Mouse (Mus musculus): ENCODE data around the gene Rnf225. TPM values are rescaled to one million over a fixed set of nuclear protein-coding genes. Genes with fewer than 3 reads are reported as not detected.
"Not testable (repeated sequence)": the region's sequence is repeated elsewhere in the genome, so short reads cannot be mapped to it uniquely, and the experiment has no call there.

Gene Rnf225
- polyA plus RNA-seq, 1 experiment: 0.20 TPM

- 70% methylated on average over 7 of the region's 7 CpGs for WGBS
- DNase-seq (ENCODE audit: low read depth, low spot score): no peak
Measured at GRCm38 (mm10) chr7:12926316-12926715, 900 bp upstream of the Rnf225 start.

GRCm38 (mm10) chr7:12927693-12928589 is 725 bp downstream of the Rnf225 start:
- no peak for DNase-seq (ENCODE audit: low read depth, low spot score)
- WGBS: 6% methylated on average over 65 of the region's 65 CpGs

- 76% methylated on average over 4 of the region's 4 CpGs for WGBS
- no peak for DNase-seq (ENCODE audit: low read depth, low spot score)
Measured at GRCm38 (mm10) chr7:12933615-12934140, 6.5 kb downstream of the Rnf225 start.

GRCm38 (mm10) chr7:12934808-12935207 is 7.6 kb downstream of the Rnf225 start:
- WGBS: 70% methylated on average over 3 of the region's 3 CpGs
- no peak for DNase-seq (ENCODE audit: low read depth, low spot score)

GRCm38 (mm10) chr7:12937254-12937803 is 10.1 kb downstream of the Rnf225 start:
- DNase-seq (ENCODE audit: low read depth, low spot score): not testable (repeated sequence)
- 96% methylated on average over 4 of the region's 4 CpGs for WGBS

- DNase-seq (ENCODE audit: low read depth, low spot score): no peak
- WGBS: 90% methylated on average over 4 of the region's 4 CpGs
Measured at GRCm38 (mm10) chr7:12940599-12940998, 13.4 kb downstream of the Rnf225 start.

GRCm38 (mm10) chr7:12943488-12943887 is 16.3 kb downstream of the Rnf225 start:
- no peak for DNase-seq (ENCODE audit: low read depth, low spot score)

GRCm38 (mm10) chr7:12949032-12949871 is 22.0 kb downstream of the Rnf225 start:
- 8% methylated on average over 35 of the region's 35 CpGs for WGBS
- DNase-seq (ENCODE audit: low read depth, low spot score): peak; percentile 88

- no peak for DNase-seq (ENCODE audit: low read depth, low spot score)
- WGBS: 3% methylated on average over 16 of the region's 16 CpGs
Measured at GRCm38 (mm10) chr7:12949872-12950229, 22.6 kb downstream of the Rnf225 start.

- DNase-seq (ENCODE audit: low read depth, low spot score): no peak
Measured at GRCm38 (mm10) chr7:12954896-12955295, 27.7 kb downstream of the Rnf225 start.

GRCm38 (mm10) chr7:12957511-12957910 is 30.3 kb downstream of the Rnf225 start:
- no peak for DNase-seq (ENCODE audit: low read depth, low spot score)
- 72% methylated on average over 5 of the region's 5 CpGs for WGBS

More at GRCm38 (mm10) chr7:12954896-12955295, 27.7 kb downstream of the Rnf225 start:
- 42% methylated on average over 3 of the region's 3 CpGs for WGBS

GRCm38 (mm10) chr7:12958948-12959347 is 31.7 kb downstream of the Rnf225 start:
- DNase-seq (ENCODE audit: low read depth, low spot score): no peak
- WGBS: 53% methylated on average over 4 of the region's 4 CpGs

GRCm38 (mm10) chr7:12959718-12960117 is 32.5 kb downstream of the Rnf225 start:
- WGBS: 70% methylated on average over 4 of the region's 4 CpGs
- DNase-seq (ENCODE audit: low read depth, low spot score): no peak

- 2% methylated on average over 29 of the region's 29 CpGs for whole genome bisulfite sequencing
- no peak for DNase-seq (ENCODE audit: low read depth, low spot score)
Measured at GRCm38 (mm10) chr7:12961511-12962141, 34.4 kb downstream of the Rnf225 start.

GRCm38 (mm10) chr7:12965678-12966091 is 38.5 kb downstream of the Rnf225 start, which contains the start of gene Zfp324:
Zfp324 (plus strand) TSS chr7:12965838.
- no peak for DNase-seq (ENCODE audit: low read depth, low spot score)
- WGBS: under 1% methylated on average over 23 of the region's 23 CpGs

- no peak for DNase-seq (ENCODE audit: low read depth, low spot score)
- WGBS: under 1% methylated on average over 27 of the region's 29 CpGs
Measured at GRCm38 (mm10) chr7:12966104-12966845, 39.1 kb downstream of the Rnf225 start.

GRCm38 (mm10) chr7:12970906-12971305 is 43.7 kb downstream of the Rnf225 start:
- WGBS: 96% methylated on average over 25 of the region's 25 CpGs
- no peak for DNase-seq (ENCODE audit: low read depth, low spot score)

GRCm38 (mm10) chr7:12977682-12978389 is 50.6 kb downstream of the Rnf225 start, which contains the start of gene Zfp446:
Zfp446 (plus strand) TSS chr7:12977848.
- under 1% methylated on average over 49 of the region's 49 CpGs for WGBS
- peak; percentile 94 for DNase-seq (ENCODE audit: low read depth, low spot score)

All from large intestine, adult 2 months (tissue).